Mouse (Mus musculus): ENCODE measurements around the gene Colq.
"Not testable (repeated sequence)": the region's sequence is repeated elsewhere in the genome, so short reads cannot be mapped to it uniquely, and the experiment has no call there.

Gene Colq

DNA sequence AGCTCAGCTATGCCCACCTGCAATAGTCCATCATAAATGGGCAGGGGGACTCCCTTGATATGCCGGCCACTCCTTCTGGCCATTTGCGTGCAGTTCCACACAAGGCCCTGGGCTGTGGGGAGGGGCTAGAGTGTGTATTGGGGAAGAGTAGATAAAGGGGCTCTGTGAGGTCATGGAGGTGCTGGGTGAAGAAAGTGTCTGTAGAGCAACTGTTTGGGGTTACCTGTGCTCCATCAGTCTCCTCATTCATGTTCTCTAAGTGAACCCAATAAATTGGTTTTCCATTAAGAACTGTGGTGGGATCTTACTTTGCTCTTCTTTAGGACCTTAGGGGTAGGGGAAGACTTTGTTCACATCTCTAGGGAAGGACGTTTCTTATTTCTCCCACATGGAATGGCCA is at the start of gene Colq:
Gene Colq, minus strand, starts transcription at position 101 of the 400 bp plus-strand sequence.
- no peak for DNase-seq

- DNase-seq: no peak
Measured at GRCm38 (mm10) chr14:31640346-31640889, 49.3 kb upstream of the Colq start, which contains the start of gene Gm49387. Gene Gm49387 (minus strand): TSS chr14:31640878.

GRCm38 (mm10) chr14:31630677-31631076 is 39.5 kb upstream of the Colq start:
- no peak for DNase-seq

- no peak for DNase-seq
Measured at GRCm38 (mm10) chr14:31622748-31623147, 31.6 kb upstream of the Colq start.

DNA sequence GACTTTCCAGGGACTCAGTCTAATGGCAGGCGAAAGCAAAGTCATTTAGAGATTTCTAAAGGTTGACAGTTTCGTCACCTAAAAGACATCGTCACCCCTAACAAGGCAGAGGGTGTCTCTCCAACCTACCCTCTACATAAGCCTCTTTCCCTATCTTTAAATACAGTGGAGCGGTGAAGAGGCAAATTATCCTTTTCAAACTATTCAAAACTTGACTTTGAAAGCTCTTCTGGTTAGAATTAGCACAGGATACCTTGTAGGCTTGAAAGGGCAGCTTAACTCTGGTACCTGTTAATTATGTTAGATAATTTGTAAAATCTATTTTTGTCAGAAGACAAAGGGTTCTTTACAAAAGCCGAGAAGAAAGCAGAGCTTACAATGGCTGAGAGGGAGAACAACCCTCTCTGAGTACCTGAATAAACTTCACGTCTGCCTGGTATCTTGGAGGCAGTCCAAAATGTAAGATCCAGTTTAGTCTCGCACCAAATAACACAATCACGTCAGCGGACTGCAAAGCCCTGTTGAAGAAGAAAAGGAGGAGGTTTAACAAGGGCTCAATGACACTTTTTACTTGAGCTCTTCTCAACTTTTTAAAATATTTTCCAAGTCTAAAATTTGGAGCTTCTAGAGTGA is 29.6 kb upstream of the Colq start:
- DNase-seq: no peak

- DNase-seq: no peak
Measured at GRCm38 (mm10) chr14:31617997-31618396, 26.9 kb upstream of the Colq start.

DNA sequence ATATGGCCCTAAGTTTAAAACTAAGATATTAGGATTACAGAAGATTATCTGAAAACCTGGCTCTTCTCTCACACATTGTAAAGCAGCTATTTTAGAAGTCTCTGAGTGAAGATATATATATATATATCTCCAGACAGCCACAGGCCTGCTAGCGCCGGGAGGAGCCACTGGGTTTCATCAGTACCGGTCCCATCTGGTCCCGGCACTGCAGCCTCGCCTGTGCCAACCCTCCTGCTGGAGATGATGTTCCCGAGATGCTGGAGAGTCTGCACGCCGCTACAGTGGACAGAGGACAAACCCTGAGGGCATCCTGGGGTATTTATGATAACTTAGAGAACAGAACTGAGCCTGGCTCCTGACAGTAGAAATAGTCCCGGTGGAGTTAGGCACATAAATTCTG is 26.1 kb upstream of the Colq start:
- DNase-seq: no peak

- no peak for DNase-seq
Measured at GRCm38 (mm10) chr14:31613671-31614070, 22.5 kb upstream of the Colq start.

DNA sequence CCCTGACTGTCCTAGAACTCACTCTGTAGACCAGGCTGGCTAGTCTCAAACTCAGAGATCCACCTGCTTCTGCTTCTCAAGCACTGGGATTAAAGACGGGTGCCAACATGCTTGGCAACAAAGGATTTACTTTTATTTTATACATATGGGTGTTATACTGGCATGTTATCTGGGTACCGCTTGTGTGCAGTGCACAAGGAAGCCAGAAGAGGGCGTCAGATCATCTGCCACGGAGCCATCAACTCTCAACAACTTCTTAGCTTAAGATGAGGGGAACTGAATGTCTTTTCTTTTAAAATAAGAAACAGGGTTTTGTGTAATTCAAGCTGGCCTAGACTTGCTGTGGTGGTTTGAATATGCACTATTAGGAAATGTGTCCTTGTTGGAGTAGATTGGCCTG is 20.8 kb upstream of the Colq start:
- no peak for DNase-seq

DNA sequence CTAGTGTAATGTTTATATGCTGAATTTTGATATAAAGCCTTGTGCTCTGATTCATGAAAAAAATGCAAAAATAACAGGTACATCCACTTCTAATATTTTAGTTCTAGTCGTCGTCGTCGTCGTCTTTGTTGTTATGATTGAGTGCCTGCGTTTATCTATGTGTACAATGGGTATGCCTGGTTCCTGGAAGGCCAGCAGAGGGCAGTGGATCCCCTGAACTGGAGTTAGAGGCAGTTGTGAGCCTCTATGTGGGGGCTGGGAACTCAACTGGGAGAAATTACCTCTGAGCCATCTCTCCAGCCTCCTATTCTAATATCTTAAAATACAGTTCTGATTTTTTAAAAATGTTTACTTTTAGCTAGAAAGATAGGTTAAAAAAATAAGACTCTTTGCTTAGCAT is 14.4 kb upstream of the Colq start:
- DNase-seq: no peak

- peak; percentile 33 for DNase-seq
Measured at GRCm38 (mm10) chr14:31604916-31605315, 13.8 kb upstream of the Colq start.

DNA sequence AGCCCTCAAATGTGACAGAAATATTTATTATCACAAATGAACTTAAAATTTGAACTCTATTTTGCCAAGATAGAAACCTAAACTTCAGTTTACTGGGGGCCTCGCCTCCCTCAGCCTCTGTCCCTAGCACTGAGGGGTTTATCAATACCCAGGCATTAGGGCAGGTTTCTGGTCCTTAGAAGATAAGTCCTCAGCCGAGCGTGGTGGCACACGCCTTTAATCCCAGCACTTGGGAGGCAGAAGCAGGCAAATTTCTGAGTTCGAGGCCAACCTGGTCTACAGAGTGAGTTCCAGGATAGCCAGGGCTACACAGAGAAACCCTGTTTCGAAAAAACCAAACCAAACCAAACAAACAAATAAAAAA is 11.5 kb upstream of the Colq start:
- DNase-seq: not testable (repeated sequence)

DNA sequence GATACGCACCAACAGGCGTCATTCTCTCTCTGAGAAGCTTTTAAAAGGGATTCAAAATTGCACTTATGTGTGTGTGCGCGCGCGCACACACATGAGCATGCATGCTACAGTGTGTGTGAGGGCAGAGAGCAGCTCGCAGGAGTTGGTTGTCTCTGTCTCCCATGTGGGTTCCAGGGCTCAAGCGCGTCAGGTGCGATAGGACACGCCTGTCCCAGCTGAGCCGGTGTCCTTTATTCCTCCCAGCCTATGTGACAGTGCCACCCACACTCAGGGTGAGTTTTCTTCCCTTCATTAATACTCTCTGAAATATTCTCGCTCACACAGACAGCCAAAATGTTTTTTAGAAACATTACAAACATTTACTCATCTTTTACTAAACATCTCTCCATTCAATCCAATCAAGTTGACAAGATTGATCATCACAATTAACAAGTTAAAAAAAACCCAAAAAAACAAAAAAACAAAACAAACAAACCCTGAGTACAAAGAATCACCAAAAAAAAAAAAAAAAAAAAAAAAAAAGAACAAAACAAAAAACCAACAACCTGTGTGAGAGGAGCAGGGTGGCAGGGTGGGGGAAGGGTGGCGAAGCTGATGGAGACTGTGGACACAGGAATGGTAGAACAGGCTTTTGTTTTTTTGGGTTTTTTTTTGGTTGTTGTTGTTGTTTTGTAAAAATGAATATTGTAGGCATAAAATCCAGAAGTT is 10.9 kb upstream of the Colq start:
- DNase-seq: no peak

GRCm38 (mm10) chr14:31597446-31597845 is 6.3 kb upstream of the Colq start:
- no peak for DNase-seq

GRCm38 (mm10) chr14:31596408-31596807 is 5.3 kb upstream of the Colq start:
- no peak for DNase-seq

GRCm38 (mm10) chr14:31594693-31595092 is 3.5 kb upstream of the Colq start:
- peak; percentile 58 for DNase-seq

- no peak for DNase-seq
Measured at GRCm38 (mm10) chr14:31593036-31593435, 1.9 kb upstream of the Colq start.

DNA sequence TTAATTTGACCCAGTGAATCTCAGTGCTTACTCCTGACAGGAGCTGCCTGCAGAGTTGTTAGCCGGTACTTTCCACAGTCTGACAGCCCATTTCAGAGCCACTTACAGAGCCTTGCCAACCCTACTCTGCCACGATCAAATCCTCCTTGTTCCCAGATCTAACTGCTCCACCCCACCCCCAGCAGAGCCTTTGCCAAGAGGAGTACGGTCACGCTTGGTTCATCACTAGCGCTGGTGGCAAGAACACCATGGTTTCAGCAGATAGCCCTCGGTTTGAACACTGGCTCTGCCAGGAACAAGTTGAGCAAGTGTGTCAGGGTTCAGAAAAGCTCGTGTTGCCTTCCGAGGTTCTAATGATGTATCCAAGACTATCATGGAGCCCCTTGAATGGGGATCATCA is 4.7 kb downstream of the Colq start:
- DNase-seq: no peak

DNA sequence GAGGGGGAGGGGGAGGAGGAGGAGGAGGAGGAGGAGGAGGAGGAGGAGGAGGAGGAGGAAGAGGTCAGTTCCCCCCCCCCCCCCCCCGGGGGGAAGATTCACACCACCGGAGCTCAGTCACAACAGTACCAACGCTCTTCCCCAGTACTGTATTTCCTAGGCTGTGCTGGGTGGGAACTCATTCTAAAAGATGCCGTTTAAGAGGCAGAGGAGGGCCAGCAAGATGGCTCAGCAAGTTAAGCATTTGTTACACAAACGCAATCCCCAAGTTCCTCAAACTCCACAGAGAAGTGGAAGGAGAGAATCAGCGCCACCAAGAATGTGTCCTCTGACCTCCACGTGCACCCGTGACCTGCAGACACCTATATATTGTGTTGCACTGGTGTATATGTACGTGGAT is 8.1 kb downstream of the Colq start:
- no peak for DNase-seq

- DNase-seq: no peak
Measured at GRCm38 (mm10) chr14:31577966-31578735, 13.0 kb downstream of the Colq start.

- DNase-seq: no peak
Measured at GRCm38 (mm10) chr14:31576846-31577697, 14.1 kb downstream of the Colq start.

GRCm38 (mm10) chr14:31575866-31576265 is 15.3 kb downstream of the Colq start:
- no peak for DNase-seq

All from kidney, postnatal 14 days (tissue).